Mouse (Mus musculus): ENCODE data around the gene Srprb.

- TF ChIP-seq POLR2A (IDR thresholded peaks at IDR 0.05; ENCODE audit: borderline replicate concordance, insufficient read depth, low read length): peak; percentile 47; the same call in 1 of the 2 replicates
- TF ChIP-seq CTCF (IDR thresholded peaks at IDR 0.05; ENCODE audit: borderline replicate concordance, insufficient read depth, low read depth, low read length): no peak
Observed at GRCm38 (mm10) chr9:103201561-103202260, at the start of gene Srprb.

Measured in cerebellum, adult 2 months (tissue).